Mouse (Mus musculus): ENCODE measurements around the gene Gm13276. TPM values are rescaled to one million over a fixed set of nuclear protein-coding genes. Genes with fewer than 3 reads are reported as not detected.
"Not testable (repeated sequence)": the region's sequence is repeated elsewhere in the genome, so short reads cannot be mapped to it uniquely, and the experiment has no call there.

Gm13276 gene
- polyA plus RNA-seq (2015; fragmentation: Nextera tagmentation; extraction: Ambion mirVana), result not detected in 2 replicates

GRCm38 (mm10) chr4:88785409-88785808 lies at the start of gene Gm13276:
TSS of gene Gm13276 (plus strand) at chr4:88785709.
- H3K9me3 ChIP-seq (ENCODE audit: control insufficient read depth, low read length); H3K36me3 ChIP-seq (ENCODE audit: control insufficient read depth, insufficient read depth); H3K4me2 ChIP-seq (ENCODE audit: low read length); H3K4me1 ChIP-seq (replicated peaks; ENCODE audit: control insufficient read depth, insufficient read depth, low read length); H3K27me3 ChIP-seq (replicated peaks; ENCODE audit: control insufficient read depth, insufficient read depth, low read length); ATAC-seq; H3K27ac ChIP-seq (ENCODE audit: low read length); H3K9ac ChIP-seq (replicated peaks; ENCODE audit: low read depth, low read length); H3K4me3 ChIP-seq (replicated peaks; ENCODE audit: low read length): not testable (repeated sequence)
- WGBS, result no CpG with 5 or more reads among the region's 27 CpGs

GRCm38 (mm10) chr4:88738480-88738879 lies 47.0 kb upstream of the Gm13276 start:
- no peak for ATAC-seq
- Histone ChIP-seq H3K4me2 (ENCODE audit: low read length) (no peak overlapping the region), H3K9ac (replicated peaks; ENCODE audit: low read depth, low read length) (no peak overlapping the region), H3K9me3 (ENCODE audit: control insufficient read depth, low read length) (no peaks in the 10 kb centered on the region), H3K36me3 (ENCODE audit: control insufficient read depth, insufficient read depth) (no peaks in the 10 kb centered on the region), H3K27ac (ENCODE audit: low read length) (no peak overlapping the region), H3K4me1 (replicated peaks; ENCODE audit: control insufficient read depth, insufficient read depth, low read length) (no peaks in the 10 kb centered on the region), H3K4me3 (replicated peaks; ENCODE audit: low read length) (no peak overlapping the region), H3K27me3 (replicated peaks; ENCODE audit: control insufficient read depth, insufficient read depth, low read length) (no peaks in the 10 kb centered on the region)
- 2% methylated on average over 2 of the region's 2 CpGs for WGBS

- Histone ChIP-seq H3K27ac (ENCODE audit: low read length) (no peak overlapping the region), H3K9ac (replicated peaks; ENCODE audit: low read depth, low read length) (no peak overlapping the region), H3K4me3 (replicated peaks; ENCODE audit: low read length) (no peak overlapping the region), H3K4me1 (replicated peaks; ENCODE audit: control insufficient read depth, insufficient read depth, low read length) (no peaks in the 10 kb centered on the region), H3K4me2 (ENCODE audit: low read length) (no peak overlapping the region), H3K9me3 (ENCODE audit: control insufficient read depth, low read length) (no peaks in the 10 kb centered on the region), H3K36me3 (ENCODE audit: control insufficient read depth, insufficient read depth) (no peaks in the 10 kb centered on the region), H3K27me3 (replicated peaks; ENCODE audit: control insufficient read depth, insufficient read depth, low read length) (no peaks in the 10 kb centered on the region)
- ATAC-seq, result no peak
- 87% methylated on average over 6 of the region's 6 CpGs for WGBS
Observed at GRCm38 (mm10) chr4:88739036-88739435, 46.5 kb upstream of the Gm13276 start.

GRCm38 (mm10) chr4:88741426-88741825 lies 44.1 kb upstream of the Gm13276 start:
- H3K4me1 ChIP-seq (replicated peaks; ENCODE audit: control insufficient read depth, insufficient read depth, low read length), result no peaks in the 10 kb centered on the region
- no peaks in the 10 kb centered on the region for H3K27me3 ChIP-seq (replicated peaks; ENCODE audit: control insufficient read depth, insufficient read depth, low read length)
- H3K9me3 ChIP-seq (ENCODE audit: control insufficient read depth, low read length), result no peaks in the 10 kb centered on the region
- WGBS, result 92% methylated on average over 4 of the region's 4 CpGs
- no peak overlapping the region for H3K4me3 ChIP-seq (replicated peaks; ENCODE audit: low read length)
- ATAC-seq, result no peak
- H3K27ac ChIP-seq (ENCODE audit: low read length), result no peak overlapping the region
- H3K4me2 ChIP-seq (ENCODE audit: low read length), result no peak overlapping the region
- no peak overlapping the region for H3K9ac ChIP-seq (replicated peaks; ENCODE audit: low read depth, low read length)
- H3K36me3 ChIP-seq (ENCODE audit: control insufficient read depth, insufficient read depth), result no peaks in the 10 kb centered on the region

GRCm38 (mm10) chr4:88742771-88743371 lies 42.6 kb upstream of the Gm13276 start:
- no peak overlapping the region for H3K4me3 ChIP-seq (replicated peaks; ENCODE audit: low read length)
- no peaks in the 10 kb centered on the region for H3K27me3 ChIP-seq (replicated peaks; ENCODE audit: control insufficient read depth, insufficient read depth, low read length)
- 74% methylated on average over 7 of the region's 7 CpGs for WGBS
- H3K4me1 ChIP-seq (replicated peaks; ENCODE audit: control insufficient read depth, insufficient read depth, low read length), result no peaks in the 10 kb centered on the region
- no peak overlapping the region for H3K9ac ChIP-seq (replicated peaks; ENCODE audit: low read depth, low read length)
- no peaks in the 10 kb centered on the region for H3K36me3 ChIP-seq (ENCODE audit: control insufficient read depth, insufficient read depth)
- ATAC-seq, result no peak
- H3K27ac ChIP-seq (ENCODE audit: low read length), result no peak overlapping the region
- H3K4me2 ChIP-seq (ENCODE audit: low read length), result no peak overlapping the region
- no peaks in the 10 kb centered on the region for H3K9me3 ChIP-seq (ENCODE audit: control insufficient read depth, low read length)

GRCm38 (mm10) chr4:88744207-88744606 lies 41.3 kb upstream of the Gm13276 start:
- H3K4me2 ChIP-seq (ENCODE audit: low read length), result no peak overlapping the region
- H3K9me3 ChIP-seq (ENCODE audit: control insufficient read depth, low read length), result no peaks in the 10 kb centered on the region
- H3K36me3 ChIP-seq (ENCODE audit: control insufficient read depth, insufficient read depth), result no peaks in the 10 kb centered on the region
- H3K27me3 ChIP-seq (replicated peaks; ENCODE audit: control insufficient read depth, insufficient read depth, low read length), result no peaks in the 10 kb centered on the region
- no peaks in the 10 kb centered on the region for H3K4me1 ChIP-seq (replicated peaks; ENCODE audit: control insufficient read depth, insufficient read depth, low read length)
- H3K9ac ChIP-seq (replicated peaks; ENCODE audit: low read depth, low read length), result no peak overlapping the region
- no peak overlapping the region for H3K4me3 ChIP-seq (replicated peaks; ENCODE audit: low read length)
- ATAC-seq, result no peak
- 52% methylated on average over 3 of the region's 3 CpGs for WGBS
- H3K27ac ChIP-seq (ENCODE audit: low read length), result no peak overlapping the region

GRCm38 (mm10) chr4:88749926-88750325 lies 35.6 kb upstream of the Gm13276 start:
- Histone ChIP-seq H3K9me3 (ENCODE audit: control insufficient read depth, low read length) (no peaks in the 10 kb centered on the region), H3K4me3 (replicated peaks; ENCODE audit: low read length) (no peak overlapping the region), H3K36me3 (ENCODE audit: control insufficient read depth, insufficient read depth) (no peaks in the 10 kb centered on the region), H3K27ac (ENCODE audit: low read length) (no peak overlapping the region), H3K4me2 (ENCODE audit: low read length) (no peak overlapping the region), H3K27me3 (replicated peaks; ENCODE audit: control insufficient read depth, insufficient read depth, low read length) (no peaks in the 10 kb centered on the region), H3K4me1 (replicated peaks; ENCODE audit: control insufficient read depth, insufficient read depth, low read length) (no peaks in the 10 kb centered on the region), H3K9ac (replicated peaks; ENCODE audit: low read depth, low read length) (no peak overlapping the region)
- WGBS, result 78% methylated on average over 6 of the region's 6 CpGs
- ATAC-seq, result no peak

- H3K27ac ChIP-seq (ENCODE audit: low read length); H3K4me1 ChIP-seq (replicated peaks; ENCODE audit: control insufficient read depth, insufficient read depth, low read length); H3K4me2 ChIP-seq (ENCODE audit: low read length); H3K36me3 ChIP-seq (ENCODE audit: control insufficient read depth, insufficient read depth); H3K9ac ChIP-seq (replicated peaks; ENCODE audit: low read depth, low read length); H3K27me3 ChIP-seq (replicated peaks; ENCODE audit: control insufficient read depth, insufficient read depth, low read length); H3K4me3 ChIP-seq (replicated peaks; ENCODE audit: low read length); H3K9me3 ChIP-seq (ENCODE audit: control insufficient read depth, low read length); ATAC-seq: not testable (repeated sequence)
- 80% methylated on average over 14 of the region's 15 CpGs for WGBS
Observed at GRCm38 (mm10) chr4:88754818-88755340, 30.6 kb upstream of the Gm13276 start, which contains the start of gene Gm13271. TSS of gene Gm13271 (plus strand) at chr4:88754868.

- H3K4me1 ChIP-seq (replicated peaks; ENCODE audit: control insufficient read depth, insufficient read depth, low read length); H3K36me3 ChIP-seq (ENCODE audit: control insufficient read depth, insufficient read depth); H3K9me3 ChIP-seq (ENCODE audit: control insufficient read depth, low read length); H3K27me3 ChIP-seq (replicated peaks; ENCODE audit: control insufficient read depth, insufficient read depth, low read length); ATAC-seq: not testable (repeated sequence)
- Histone ChIP-seq H3K4me3 (replicated peaks; ENCODE audit: low read length) (peak overlapping the region; percentile 48), H3K27ac (ENCODE audit: low read length) (peak overlapping the region; percentile 67; the same call in 1 of the 2 replicates), H3K9ac (replicated peaks; ENCODE audit: low read depth, low read length) (peak overlapping the region; percentile 57), H3K4me2 (ENCODE audit: low read length) (peak overlapping the region; percentile 86)
- 11% methylated on average over 28 of the region's 31 CpGs for WGBS
Observed at GRCm38 (mm10) chr4:88756581-88757513, 28.7 kb upstream of the Gm13276 start.

Data from forebrain, embryonic 16.5 days (tissue).